Mouse (Mus musculus): ENCODE results near the gene Scn2b. TPM values are rescaled to one million over a fixed set of nuclear protein-coding genes. Genes with fewer than 3 reads are reported as not detected.

Scn2b gene
- total RNA-seq (2022) = 100 to 1,000 TPM; 209 to 270 (median 239) TPM

- DNase-seq (ENCODE audit: low spot score in 2 of 2) = peak in 1 of 2 experiments; percentile 19
Observed at GRCm38 (mm10) chr9:45117741-45118431, at the start of gene Scn2b. Gene Scn2b (plus strand): TSS chr9:45117782.

- no peak for DNase-seq (ENCODE audit: low spot score in 2 of 2)
Observed at GRCm38 (mm10) chr9:45071800-45072199, 45.8 kb upstream of the Scn2b start.

- DNase-seq (ENCODE audit: low spot score in 2 of 2) = no peak
Observed at GRCm38 (mm10) chr9:45077859-45078258, 39.7 kb upstream of the Scn2b start.

- DNase-seq (ENCODE audit: low spot score in 2 of 2) = no peak
Observed at GRCm38 (mm10) chr9:45079011-45079410, 38.6 kb upstream of the Scn2b start, which contains the start of gene Jaml. Gene Jaml (plus strand): TSS chr9:45079183.

- no peak for DNase-seq (ENCODE audit: low spot score in 2 of 2)
Observed at GRCm38 (mm10) chr9:45083132-45083531, 34.5 kb upstream of the Scn2b start.

GRCm38 (mm10) chr9:45084556-45084955 is 33.0 kb upstream of the Scn2b start:
- no peak for DNase-seq (ENCODE audit: low spot score in 2 of 2)

GRCm38 (mm10) chr9:45085741-45086690 is 31.6 kb upstream of the Scn2b start:
- no peak for DNase-seq (ENCODE audit: low spot score in 2 of 2)

- DNase-seq (ENCODE audit: low spot score in 2 of 2) = no peak
Observed at GRCm38 (mm10) chr9:45088040-45088439, 29.5 kb upstream of the Scn2b start.

- DNase-seq (ENCODE audit: low spot score in 2 of 2) = no peak
Observed at GRCm38 (mm10) chr9:45090811-45091210, 26.8 kb upstream of the Scn2b start.

GRCm38 (mm10) chr9:45092641-45093040 is 24.9 kb upstream of the Scn2b start:
- no peak for DNase-seq (ENCODE audit: low spot score in 2 of 2)

GRCm38 (mm10) chr9:45095149-45095937 is 22.2 kb upstream of the Scn2b start:
- no peak for DNase-seq (ENCODE audit: low spot score in 2 of 2)

GRCm38 (mm10) chr9:45097877-45098276 is 19.7 kb upstream of the Scn2b start:
- DNase-seq (ENCODE audit: low spot score in 2 of 2) = no peak

- no peak for DNase-seq (ENCODE audit: low spot score in 2 of 2)
Observed at GRCm38 (mm10) chr9:45098426-45098825, 19.2 kb upstream of the Scn2b start.

- no peak for DNase-seq (ENCODE audit: low spot score in 2 of 2)
Observed at GRCm38 (mm10) chr9:45102528-45102927, 15.1 kb upstream of the Scn2b start.

- DNase-seq (ENCODE audit: low spot score in 2 of 2) = no peak
Observed at GRCm38 (mm10) chr9:45103211-45103979, 14.2 kb upstream of the Scn2b start.

GRCm38 (mm10) chr9:45105596-45106374 is 11.8 kb upstream of the Scn2b start:
- DNase-seq (ENCODE audit: low spot score in 2 of 2) = no peak

GRCm38 (mm10) chr9:45115706-45116105 is 1.9 kb upstream of the Scn2b start:
- DNase-seq (ENCODE audit: low spot score in 2 of 2) = peak; percentile 53 to 66

GRCm38 (mm10) chr9:45116819-45117218 is 763 bp upstream of the Scn2b start:
- no peak for DNase-seq (ENCODE audit: low spot score in 2 of 2)

- no peak for DNase-seq (ENCODE audit: low spot score in 2 of 2)
Observed at GRCm38 (mm10) chr9:45118552-45118951, 970 bp downstream of the Scn2b start.

Measured in layer of hippocampus, adult 8-10 months (tissue).